Mouse (Mus musculus) NIH3T3 (cell line): ENCODE measurements around the gene March10.

Source experiments
- DNase-seq: peaks from one replicate; pipeline ENCODE4 v3.0.0-alpha.2; 2012; ENCODE audit warnings: low read depth

Gene March10

GRCm38 (mm10) chr11:105465488-105465887 is 9.0 kb upstream of the March10 start:
- no peak for DNase-seq

GRCm38 (mm10) chr11:105464430-105464967 is 8.0 kb upstream of the March10 start:
- peak; percentile 24 for DNase-seq

GRCm38 (mm10) chr11:105459900-105460299 is 3.4 kb upstream of the March10 start:
- peak; percentile 54 for DNase-seq

- DNase-seq: no peak
Measured at GRCm38 (mm10) chr11:105457041-105457440, 506 bp upstream of the March10 start.

GRCm38 (mm10) chr11:105455118-105455517 is 1.4 kb downstream of the March10 start:
- DNase-seq: no peak

- no peak for DNase-seq
Measured at GRCm38 (mm10) chr11:105453084-105453483, 3.5 kb downstream of the March10 start.

- no peak for DNase-seq
Measured at GRCm38 (mm10) chr11:105452504-105452903, 4.0 kb downstream of the March10 start.

GRCm38 (mm10) chr11:105451553-105452135 is 4.9 kb downstream of the March10 start:
- no peak for DNase-seq

GRCm38 (mm10) chr11:105449581-105450315 is 6.8 kb downstream of the March10 start:
- DNase-seq: no peak

GRCm38 (mm10) chr11:105447661-105448060 is 8.9 kb downstream of the March10 start:
- DNase-seq: no peak

- no peak for DNase-seq
Measured at GRCm38 (mm10) chr11:105446221-105446620, 10.3 kb downstream of the March10 start.

GRCm38 (mm10) chr11:105445741-105446140 is 10.8 kb downstream of the March10 start:
- no peak for DNase-seq

- no peak for DNase-seq
Measured at GRCm38 (mm10) chr11:105444929-105445328, 11.6 kb downstream of the March10 start.

GRCm38 (mm10) chr11:105443505-105443904 is 13.0 kb downstream of the March10 start:
- peak; percentile 76 for DNase-seq

GRCm38 (mm10) chr11:105439796-105440195 is 16.7 kb downstream of the March10 start:
- DNase-seq: peak; percentile 77

GRCm38 (mm10) chr11:105438907-105439306 is 17.6 kb downstream of the March10 start:
- peak; percentile 45 for DNase-seq

GRCm38 (mm10) chr11:105426441-105426840 is 30.1 kb downstream of the March10 start:
- no peak for DNase-seq

- DNase-seq: no peak
Measured at GRCm38 (mm10) chr11:105424643-105425042, 31.9 kb downstream of the March10 start.

GRCm38 (mm10) chr11:105420671-105421450 is 35.7 kb downstream of the March10 start:
- DNase-seq: no peak

- DNase-seq: no peak
Measured at GRCm38 (mm10) chr11:105419946-105420345, 36.6 kb downstream of the March10 start.

GRCm38 (mm10) chr11:105414009-105414408 is 42.5 kb downstream of the March10 start:
- no peak for DNase-seq

- no peak for DNase-seq
Measured at GRCm38 (mm10) chr11:105409408-105409807, 47.1 kb downstream of the March10 start.
